Mouse (Mus musculus) C2C12 (cell line): Measurements from ENCODE around the gene Lias.

Experiments
- CEBPB ChIP-seq: IDR thresholded peaks from one replicate; pipeline ENCODE4 v1.6.1; 2011; ENCODE audit warnings: low read depth, mild to moderate bottlenecking, control low read depth, moderate library complexity
- CTCF ChIP-seq: IDR thresholded peaks from one replicate; pipeline ENCODE4 v1.5.1; 2011; ENCODE audit not compliant: control insufficient read depth, insufficient read depth, insufficient read length
- FOSL1 ChIP-seq: IDR thresholded peaks from one replicate; pipeline ENCODE4 v1.8.0; 2011; ENCODE audit warnings: mild to moderate bottlenecking, low read length; ENCODE audit not compliant: poor library complexity, insufficient read depth, severe bottlenecking
- MAX ChIP-seq: IDR thresholded peaks from one replicate; pipeline ENCODE4 v1.6.1; 2011; ENCODE audit warnings: mild to moderate bottlenecking, control low read depth
- MYOG ChIP-seq: IDR thresholded peaks from one replicate; pipeline ENCODE4 v1.6.1; 2011; ENCODE audit not compliant: control insufficient read depth, insufficient read length; ENCODE audit errors: extremely low read depth
- USF1 ChIP-seq: IDR thresholded peaks from one replicate; pipeline ENCODE4 v1.6.1; 2011; ENCODE audit warnings: low read depth, mild to moderate bottlenecking, control low read depth, moderate library complexity

DNA sequence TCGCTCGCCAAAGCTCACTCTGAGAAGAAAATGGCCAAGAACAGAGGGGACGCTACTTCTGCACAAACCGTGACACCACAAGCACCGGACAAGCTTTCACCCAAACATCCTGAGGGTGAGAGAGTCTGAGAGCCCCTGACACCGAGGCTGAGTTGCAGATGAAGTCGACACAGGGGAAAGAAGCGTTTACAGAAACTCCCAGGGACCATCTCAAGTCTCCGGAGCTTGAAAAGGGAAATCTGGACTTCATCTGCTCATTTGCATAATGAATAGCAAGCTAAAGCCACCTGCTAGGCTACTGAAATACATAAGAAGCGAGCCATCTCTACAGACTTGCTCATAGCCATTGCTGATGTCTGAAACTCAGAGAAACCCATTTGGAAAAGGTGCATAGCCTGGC lies 27.8 kb downstream of the Lias start:
- TF ChIP-seq CTCF = no peak
- no peak for TF ChIP-seq FOSL1
- no peak for TF ChIP-seq USF1
- no peak for TF ChIP-seq MAX
- no peak for TF ChIP-seq MYOG
- TF ChIP-seq CEBPB = no peak
